Mouse (Mus musculus) cerebellum, adult 11-12 months (tissue): ENCODE results near the gene Hepacam.

ENCODE experiments used
- DNase-seq: peaks from one replicate; pipeline ENCODE4 v3.0.0; 2022

The Hepacam gene

GRCm38 (mm10) chr9:37384284-37385182 lies 17.4 kb downstream of the Hepacam start:
- no peak for DNase-seq

GRCm38 (mm10) chr9:37390891-37391290 lies 23.7 kb downstream of the Hepacam start:
- no peak for DNase-seq

GRCm38 (mm10) chr9:37392071-37392470 lies 24.9 kb downstream of the Hepacam start:
- DNase-seq, result no peak

- DNase-seq, result no peak
These were observed 26.5 kb downstream of the Hepacam start for GRCm38 (mm10) chr9:37393482-37394131.

- no peak for DNase-seq
These were observed 33.4 kb downstream of the Hepacam start for GRCm38 (mm10) chr9:37400585-37400984.

- no peak for DNase-seq
These were observed 34.7 kb downstream of the Hepacam start, which contains the start of gene Robo4 for GRCm38 (mm10) chr9:37401802-37402201. Robo4 (plus strand) TSS chr9:37401897.

GRCm38 (mm10) chr9:37402501-37402900 lies 35.4 kb downstream of the Hepacam start:
- DNase-seq, result no peak

GRCm38 (mm10) chr9:37403011-37403410 lies 35.9 kb downstream of the Hepacam start:
- no peak for DNase-seq

GRCm38 (mm10) chr9:37406372-37406771 lies 39.2 kb downstream of the Hepacam start:
- DNase-seq, result no peak

- DNase-seq, result no peak
These were observed 40.8 kb downstream of the Hepacam start for GRCm38 (mm10) chr9:37407850-37408502.

GRCm38 (mm10) chr9:37409698-37410445 lies 42.7 kb downstream of the Hepacam start:
- no peak for DNase-seq

- no peak for DNase-seq
These were observed 45.8 kb downstream of the Hepacam start for GRCm38 (mm10) chr9:37412989-37413388.

GRCm38 (mm10) chr9:37414666-37415065 lies 47.5 kb downstream of the Hepacam start:
- DNase-seq, result no peak

- DNase-seq, result peak; percentile 34
These were observed 51.6 kb downstream of the Hepacam start for GRCm38 (mm10) chr9:37418791-37419190.

- DNase-seq, result peak; percentile 57
These were observed 53.5 kb downstream of the Hepacam start for GRCm38 (mm10) chr9:37420676-37421075.

GRCm38 (mm10) chr9:37421239-37421638 lies 54.1 kb downstream of the Hepacam start:
- no peak for DNase-seq

GRCm38 (mm10) chr9:37429326-37429725 lies 62.2 kb downstream of the Hepacam start:
- no peak for DNase-seq

- DNase-seq, result peak; percentile 70
These were observed 63.4 kb downstream of the Hepacam start for GRCm38 (mm10) chr9:37430582-37430981.

GRCm38 (mm10) chr9:37432026-37432666 lies 65.0 kb downstream of the Hepacam start:
- no peak for DNase-seq

GRCm38 (mm10) chr9:37432720-37433421 lies 65.7 kb downstream of the Hepacam start, which contains the start of gene Robo3:
Robo3 (minus strand) TSS chr9:37433246.
- no peak for DNase-seq

GRCm38 (mm10) chr9:37433823-37434560 lies 66.8 kb downstream of the Hepacam start:
- no peak for DNase-seq
